Mouse (Mus musculus) heart, adult 2 months (tissue): ENCODE measurements around the gene Rrp7a. TPM values are rescaled to one million over a fixed set of nuclear protein-coding genes. Genes with fewer than 3 reads are reported as not detected.

Experiments
- DNase-seq, 2 experiments: peaks; one replicate each; pipeline ENCODE4 v3.0.0; 2021
- H3K27ac ChIP-seq: fragments of 200-600 bp; 2 replicates; pipeline ENCODE4 v1.8.1; 2022
- H3K27me3 ChIP-seq: fragments of 200-500 bp; 2 replicates; pipeline ENCODE4 v1.6.1; 2012; ENCODE audit warnings: mild to moderate bottlenecking, low read length, inconsistent platforms, mixed read lengths; ENCODE audit not compliant: control insufficient read depth, insufficient read depth
- H3K36me3 ChIP-seq: fragments of 200-500 bp; 2 replicates; pipeline ENCODE4 v1.6.1; 2012; ENCODE audit warnings: low read length, inconsistent platforms; ENCODE audit not compliant: control insufficient read depth, insufficient read depth
- H3K4me1 ChIP-seq: fragments of 200-500 bp; 2 replicates; pipeline ENCODE4 v1.6.1; 2011; ENCODE audit warnings: low read length; ENCODE audit not compliant: control insufficient read depth, insufficient read depth
- H3K4me3 ChIP-seq: fragments of 200-600 bp; 2 replicates; pipeline ENCODE4 v1.8.1; 2022
- H3K79me2 ChIP-seq: fragments of 200-500 bp; replicated peaks from 2 replicates; pipeline ENCODE4 v1.6.1; 2012; ENCODE audit warnings: mild to moderate bottlenecking, inconsistent platforms, low read length, moderate library complexity, mixed read lengths; ENCODE audit not compliant: control insufficient read depth, insufficient read depth
- H3K9ac ChIP-seq: fragments of 200-500 bp; 2 replicates; pipeline ENCODE4 v1.6.1; 2012; ENCODE audit warnings: low read depth, mild to moderate bottlenecking, control low read depth, inconsistent platforms, low read length, mixed read lengths
- CTCF ChIP-seq: fragments of 200-600 bp; IDR thresholded peaks from 2 replicates; pipeline ENCODE4 v1.8.1; 2022; ENCODE audit warnings: antibody characterized with exemption, mild to moderate bottlenecking, moderate library complexity
- EP300 ChIP-seq: fragments of 200-500 bp; IDR thresholded peaks from 2 replicates; pipeline ENCODE4 v1.6.1; 2011; ENCODE audit warnings: low read depth, low read length, control low read depth; ENCODE audit not compliant: insufficient read depth
- POLR2A ChIP-seq: fragments of 200-500 bp; IDR thresholded peaks from 2 replicates; pipeline ENCODE4 v1.6.1; 2011; ENCODE audit warnings: mild to moderate bottlenecking, low read depth, low read length, control low read depth; ENCODE audit not compliant: insufficient read depth
- WGBS: fragments of 180-500 bp; shearing (Covaris S2); methylation state at CpG from one replicate; pipeline ENCODE4 v1.1.7; 2018; 5-methylcytosine and 5-hydroxymethylcytosine counted together
- intact Hi-C: fragments of 180-260 bp; cut with DNase I; formaldehyde crosslinking; loops from one replicate; pipeline ENCODE4 v1.15.1; 2025
- polyA plus RNA-seq: library from polyadenylated mRNA; depleted of rRNA; stranded (reverse); fragments of >200 nt; gene quantifications from 2 replicates; pipeline ENCODE4 v1.2.3, GENCODE M21; 2012
- total RNA-seq, 2 experiments: library from RNA; stranded (reverse); gene quantifications; 2 replicates each; pipeline ENCODE4 v1.2.3; 2021

Rrp7a gene
- total and polyA plus RNA-seq, 3 experiments, result 39.9 to 62.0 (median 40.9) TPM

DNA sequence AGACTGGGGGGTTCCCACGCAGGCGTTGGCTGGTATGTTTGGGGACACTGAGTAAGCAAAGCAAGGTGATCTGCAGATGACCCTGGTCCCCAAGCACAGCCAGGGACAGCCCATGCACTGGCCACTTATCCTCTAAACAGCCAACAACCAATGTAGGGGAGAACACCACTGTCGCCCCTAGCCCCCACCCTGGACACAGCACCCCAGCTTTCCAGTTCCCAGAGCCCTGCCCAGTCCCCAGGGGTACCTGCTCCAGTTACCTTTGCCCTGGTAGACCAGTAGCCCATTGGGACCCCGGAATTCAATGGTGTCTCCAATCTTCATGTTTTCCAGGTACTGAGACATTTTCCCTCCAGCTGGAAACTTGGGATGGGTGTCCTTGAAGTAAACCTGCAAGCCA is 38.0 kb upstream of the Rrp7a start:
- DNase-seq, result no peak
- peaks cover under 1% of the 10 kb centered on the region; the same call in 1 of the 2 replicates for H3K36me3 ChIP-seq

DNA sequence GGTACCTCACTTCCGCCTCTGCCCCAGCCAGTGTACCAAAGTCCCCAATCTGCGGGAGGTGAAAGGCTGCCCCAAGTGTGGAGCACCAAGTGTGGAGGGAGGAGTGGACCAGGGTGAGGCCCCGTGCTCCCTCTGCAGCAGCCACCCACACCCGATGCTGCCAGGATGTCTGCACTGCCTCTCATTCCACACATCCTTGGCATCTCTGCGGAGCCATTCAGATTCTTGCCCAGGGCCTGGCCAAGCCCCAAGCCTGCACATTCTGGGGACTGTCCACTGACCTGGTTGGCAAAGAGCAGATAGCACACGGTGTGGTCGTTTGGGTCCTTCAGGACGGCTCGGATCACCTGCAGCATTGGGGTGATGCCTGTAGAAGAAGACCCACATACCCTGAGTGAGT is 37.2 kb upstream of the Rrp7a start:
- Histone ChIP-seq H3K4me1 (peaks cover 3% of the 10 kb centered on the region), H3K4me3 (no peak overlapping the region), H3K9ac (no peak overlapping the region), H3K36me3 (no peaks in the 10 kb centered on the region), H3K79me2 (no peaks in the 10 kb centered on the region), H3K27me3 (no peaks in the 10 kb centered on the region), H3K27ac (no peak overlapping the region)
- peak; percentile 33 to 45 for DNase-seq
- WGBS, result 64% methylated on average over 9 of the region's 9 CpGs
- TF ChIP-seq EP300 (no peak), POLR2A (no peak), CTCF (no peak)
- intact Hi-C loops, result loop anchor here (10.0 kb wide), 1 partner anchor 355 kb away; the partner anchor contains the start of gene Ttll1

More for the DNA sequence above, 38.0 kb upstream of the Rrp7a start:
- Histone ChIP-seq H3K4me3 (no peak overlapping the region), H3K27me3 (no peaks in the 10 kb centered on the region), H3K9ac (no peak overlapping the region), H3K4me1 (peaks cover 6% of the 10 kb centered on the region), H3K79me2 (no peaks in the 10 kb centered on the region), H3K27ac (peak overlapping the region; percentile 33)
- TF ChIP-seq CTCF, result no peak
- TF ChIP-seq EP300, result no peak
- no peak for TF ChIP-seq POLR2A
- intact Hi-C loops, result no loop called here
- WGBS, result 89% methylated on average over 4 of the region's 4 CpGs

GRCm38 (mm10) chr15:83158587-83159160 is 36.1 kb upstream of the Rrp7a start:
- WGBS, result 90% methylated on average over 7 of the region's 7 CpGs
- Histone ChIP-seq H3K27ac (no peak overlapping the region), H3K4me1 (peaks cover 2% of the 10 kb centered on the region), H3K27me3 (no peaks in the 10 kb centered on the region), H3K36me3 (no peaks in the 10 kb centered on the region), H3K79me2 (no peaks in the 10 kb centered on the region), H3K9ac (no peak overlapping the region), H3K4me3 (no peak overlapping the region)
- no peak for TF ChIP-seq POLR2A
- no peak for TF ChIP-seq CTCF
- no peak for TF ChIP-seq EP300
- no peak for DNase-seq
- intact Hi-C loops, result loop anchor here (10.0 kb wide), 1 partner anchor 356 kb away; the partner anchor contains the start of gene Ttll1

- no peaks in the 10 kb centered on the region for H3K79me2 ChIP-seq
- no peak for DNase-seq
- intact Hi-C loops, result loop anchor here (1.0 to 10.0 kb wide), 2 partner anchors 50 to 357 kb away; partner anchors contain the start of gene Ttll1
- H3K27me3 ChIP-seq, result no peaks in the 10 kb centered on the region
- no peaks in the 10 kb centered on the region; the same call in 1 of the 2 replicates for H3K4me1 ChIP-seq
- no peak overlapping the region; the same call in 1 of the 2 replicates for H3K27ac ChIP-seq
- H3K36me3 ChIP-seq, result no peaks in the 10 kb centered on the region
- WGBS, result 97% methylated on average over 6 of the region's 6 CpGs
- H3K9ac ChIP-seq, result no peak overlapping the region
- no peak for TF ChIP-seq CTCF
- no peak for TF ChIP-seq EP300
- no peak for TF ChIP-seq POLR2A
- no peak overlapping the region for H3K4me3 ChIP-seq
Measured at GRCm38 (mm10) chr15:83157667-83158064, 35.1 kb upstream of the Rrp7a start.

- no peaks in the 10 kb centered on the region for H3K27me3 ChIP-seq
- 72% methylated on average over 11 of the region's 11 CpGs for WGBS
- peak; percentile 97 for TF ChIP-seq CTCF
- 0 out of 2 replicates have a peak, but pooled peaks have one; percentile 39 for TF ChIP-seq EP300
- TF ChIP-seq POLR2A, result no peak
- no peaks in the 10 kb centered on the region for H3K36me3 ChIP-seq
- DNase-seq, result peak; percentile 67 to 82
- no peaks in the 10 kb centered on the region; the same call in 1 of the 2 replicates for H3K4me1 ChIP-seq
- no peak overlapping the region; the same call in 1 of the 2 replicates for H3K27ac ChIP-seq
- intact Hi-C loops, result loop anchor here (1.0 to 10.0 kb wide), 2 partner anchors 50 to 358 kb away; partner anchors contain the start of gene Ttll1
- no peak overlapping the region for H3K9ac ChIP-seq
- H3K4me3 ChIP-seq, result no peak overlapping the region
- no peaks in the 10 kb centered on the region for H3K79me2 ChIP-seq
Measured at GRCm38 (mm10) chr15:83156929-83157666, 34.5 kb upstream of the Rrp7a start.
